Mouse (Mus musculus): ENCODE measurements around the gene Slc39a12. TPM values are rescaled to one million over a fixed set of nuclear protein-coding genes. Genes with fewer than 3 reads are reported as not detected.

Slc39a12 gene
- polyA plus RNA-seq, 1 experiment from 2014 or later: 0.11 TPM

DNA sequence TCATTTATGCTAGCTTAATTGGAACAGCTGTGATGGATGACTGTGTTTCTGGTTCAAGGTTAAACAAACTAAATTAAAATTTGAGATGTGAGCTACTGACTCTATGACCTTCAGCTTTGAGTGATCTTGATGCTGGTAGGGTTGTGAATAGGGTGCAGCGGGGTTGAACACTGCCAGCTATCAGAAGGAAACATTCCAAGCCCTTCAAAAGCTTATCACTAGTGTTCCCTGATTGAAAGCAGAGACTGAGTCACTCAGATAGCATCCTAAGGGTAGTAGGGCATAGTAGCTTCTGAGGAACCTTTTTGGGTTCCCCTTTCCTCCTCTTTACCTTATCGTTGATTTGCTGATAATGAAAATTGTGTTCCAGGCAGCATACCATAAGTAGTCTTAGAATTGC lies 108.0 kb downstream of the Slc39a12 start:
- H3K4me2 ChIP-seq (replicated peaks): no peak overlapping the region
- H3K27me3 ChIP-seq: no peaks in the 10 kb centered on the region
- no peak overlapping the region for H3K9ac ChIP-seq
- H3K4me3 ChIP-seq: no peak overlapping the region
- H3K36me3 ChIP-seq: no peaks in the 10 kb centered on the region
- 77% methylated on average over 2 of the region's 2 CpGs for WGBS
- H3K9me3 ChIP-seq: no peaks in the 10 kb centered on the region
- no peak for ATAC-seq (ENCODE audit: low FRiP score, low read depth)
- H3K27ac ChIP-seq: no peak overlapping the region
- H3K4me1 ChIP-seq: no peaks in the 10 kb centered on the region

DNA sequence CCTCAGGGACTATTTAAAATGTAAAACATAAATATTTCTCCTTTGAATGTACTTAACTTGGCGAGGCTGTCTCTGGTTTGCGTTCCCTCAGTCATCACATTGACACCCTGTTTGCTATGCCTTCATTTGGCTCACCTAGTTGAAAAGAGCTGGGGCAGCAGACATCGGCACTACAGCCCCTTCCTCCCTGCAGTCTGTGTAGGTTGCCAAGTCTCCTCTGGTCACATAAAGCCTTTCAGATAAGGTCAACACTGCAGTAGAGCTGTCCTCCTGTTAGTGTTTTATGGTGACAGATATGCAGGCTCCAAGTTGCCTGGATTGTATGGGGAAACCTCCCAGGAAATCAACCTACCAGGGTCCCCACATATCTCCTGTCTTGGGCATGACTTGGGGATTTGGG lies 114.4 kb downstream of the Slc39a12 start:
- no peak for ATAC-seq (ENCODE audit: low FRiP score, low read depth)
- no peak overlapping the region for H3K9ac ChIP-seq
- H3K36me3 ChIP-seq: no peaks in the 10 kb centered on the region
- no peaks in the 10 kb centered on the region for H3K9me3 ChIP-seq
- H3K4me2 ChIP-seq (replicated peaks): no peak overlapping the region
- no peaks in the 10 kb centered on the region for H3K27me3 ChIP-seq
- WGBS: 11% methylated on average over 3 of the region's 3 CpGs
- no peaks in the 10 kb centered on the region for H3K4me1 ChIP-seq
- H3K4me3 ChIP-seq: no peak overlapping the region
- H3K27ac ChIP-seq: no peak overlapping the region

DNA sequence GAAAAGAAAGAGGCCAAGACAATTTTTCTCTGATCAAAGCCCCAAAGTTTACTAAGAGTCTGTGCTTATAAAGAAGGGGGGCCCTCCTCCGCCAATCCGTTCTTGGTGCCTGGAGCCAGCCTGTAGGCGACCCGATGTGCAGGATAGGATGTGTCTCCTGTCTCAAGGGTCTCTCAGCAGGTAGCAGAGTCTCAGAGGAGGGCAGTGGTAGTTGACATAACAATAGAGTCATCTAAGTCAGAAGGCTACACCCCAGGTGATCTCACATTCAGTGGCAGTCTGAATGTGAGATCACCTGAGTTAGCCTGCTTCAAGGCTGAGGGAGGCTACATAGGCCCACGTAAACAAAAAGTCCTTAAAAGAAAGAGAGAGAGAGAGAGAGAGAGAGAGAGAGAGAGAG lies 130.1 kb downstream of the Slc39a12 start:
- H3K4me2 ChIP-seq (replicated peaks): no peak overlapping the region
- 0 out of 2 replicates have a peak, but pooled peaks cover 5% of the 10 kb centered on the region for H3K9me3 ChIP-seq
- H3K9ac ChIP-seq: no peak overlapping the region
- no peak overlapping the region for H3K27ac ChIP-seq
- no peaks in the 10 kb centered on the region for H3K4me1 ChIP-seq
- 65% methylated on average over 5 of the region's 5 CpGs for WGBS
- H3K27me3 ChIP-seq: no peaks in the 10 kb centered on the region
- H3K36me3 ChIP-seq: no peaks in the 10 kb centered on the region
- no peak for ATAC-seq (ENCODE audit: low FRiP score, low read depth)
- H3K4me3 ChIP-seq: no peak overlapping the region

DNA sequence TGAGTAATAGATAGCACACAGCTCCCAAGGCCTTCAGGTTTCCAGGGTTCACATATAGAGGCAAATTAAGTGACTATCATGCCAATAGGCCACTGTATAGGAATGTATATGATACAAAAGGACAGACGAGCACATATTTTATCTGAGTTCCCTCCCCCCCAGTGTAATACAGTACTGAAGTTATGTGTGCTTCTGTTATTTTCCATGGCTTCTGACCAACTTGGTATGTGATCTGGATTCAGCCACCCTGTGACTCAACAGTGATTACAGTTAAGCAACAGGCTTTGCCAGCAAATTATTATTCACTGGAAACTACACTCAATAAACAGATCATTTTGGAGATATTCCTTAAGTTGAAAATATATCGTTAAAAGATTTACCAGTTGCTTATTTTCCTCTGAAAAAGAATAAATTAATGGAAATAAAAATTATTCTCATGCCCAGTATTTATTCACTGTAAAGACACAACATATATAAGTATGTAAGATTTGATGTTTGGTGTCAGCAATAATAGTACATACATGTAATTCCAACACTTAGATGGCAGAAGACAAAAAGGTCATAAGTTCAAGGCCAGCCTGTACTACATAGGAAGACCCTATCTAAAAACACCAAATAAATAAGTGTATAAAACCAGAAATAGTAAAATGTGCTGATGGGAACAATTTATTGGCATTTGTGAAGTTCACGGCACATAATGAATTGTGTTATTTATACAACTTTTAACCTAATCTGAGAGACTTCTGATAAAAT lies 146.4 kb downstream of the Slc39a12 start:
- Histone ChIP-seq H3K4me2 (replicated peaks) (no peak overlapping the region), H3K4me1 (no peaks in the 10 kb centered on the region), H3K9me3 (no peaks in the 10 kb centered on the region), H3K9ac (no peak overlapping the region), H3K27me3 (no peaks in the 10 kb centered on the region), H3K27ac (no peak overlapping the region), H3K4me3 (no peak overlapping the region), H3K36me3 (no peaks in the 10 kb centered on the region)
- no peak for ATAC-seq (ENCODE audit: low FRiP score, low read depth)
- 76% methylated on average over 3 of the region's 3 CpGs for WGBS

DNA sequence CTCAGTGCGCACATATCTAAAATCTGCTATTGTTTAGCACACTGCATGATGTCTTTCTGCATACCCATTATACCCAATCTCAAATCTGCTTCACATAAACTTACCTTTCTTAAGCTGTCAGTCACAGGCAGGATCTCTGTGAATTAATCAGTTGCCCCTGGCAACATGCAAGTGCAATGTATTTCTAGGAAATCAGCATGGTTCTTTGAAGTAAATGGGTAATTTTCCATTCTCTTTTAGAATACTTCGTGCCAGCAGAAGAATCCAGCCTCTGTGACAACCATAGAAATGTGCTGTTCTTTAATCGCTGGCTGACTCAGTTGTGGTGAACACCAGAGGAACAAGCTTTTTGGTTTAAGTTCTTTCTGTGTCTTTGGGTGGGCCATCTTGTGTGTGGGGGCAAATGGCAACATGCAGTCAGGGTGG lies 147.1 kb downstream of the Slc39a12 start:
- no peaks in the 10 kb centered on the region for H3K27me3 ChIP-seq
- no peak for ATAC-seq (ENCODE audit: low FRiP score, low read depth)
- H3K36me3 ChIP-seq: no peaks in the 10 kb centered on the region
- H3K27ac ChIP-seq: no peak overlapping the region
- no peak overlapping the region for H3K9ac ChIP-seq
- 72% methylated on average over 3 of the region's 3 CpGs for WGBS
- no peaks in the 10 kb centered on the region for H3K9me3 ChIP-seq
- no peak overlapping the region for H3K4me2 ChIP-seq (replicated peaks)
- H3K4me3 ChIP-seq: no peak overlapping the region
- no peaks in the 10 kb centered on the region for H3K4me1 ChIP-seq

DNA sequence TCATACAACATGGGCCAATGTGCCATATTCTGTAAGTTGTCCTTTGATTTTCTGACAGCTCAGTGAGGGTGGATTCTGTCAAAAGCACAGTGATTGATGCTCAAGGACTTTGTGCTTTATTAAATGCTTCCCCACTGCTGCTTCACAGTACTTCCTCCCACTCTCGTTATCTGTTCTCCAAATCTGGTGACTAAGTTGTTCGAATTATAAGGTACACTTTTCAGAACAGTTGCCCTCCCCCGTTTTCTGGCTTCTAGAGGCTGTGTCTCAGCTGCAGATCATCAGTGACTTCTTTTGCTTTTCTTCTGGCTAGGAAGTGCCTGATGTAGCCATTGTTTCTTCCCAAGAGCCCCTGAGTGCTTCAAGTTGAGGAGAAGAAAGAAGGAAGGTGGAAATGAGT lies 149.7 kb downstream of the Slc39a12 start:
- Histone ChIP-seq H3K4me1 (no peaks in the 10 kb centered on the region), H3K4me2 (replicated peaks) (no peak overlapping the region), H3K9me3 (no peaks in the 10 kb centered on the region), H3K9ac (no peak overlapping the region), H3K36me3 (no peaks in the 10 kb centered on the region), H3K27me3 (no peaks in the 10 kb centered on the region), H3K4me3 (no peak overlapping the region), H3K27ac (no peak overlapping the region)
- 41% methylated on average over 3 of the region's 3 CpGs for WGBS
- no peak for ATAC-seq (ENCODE audit: low FRiP score, low read depth)

DNA sequence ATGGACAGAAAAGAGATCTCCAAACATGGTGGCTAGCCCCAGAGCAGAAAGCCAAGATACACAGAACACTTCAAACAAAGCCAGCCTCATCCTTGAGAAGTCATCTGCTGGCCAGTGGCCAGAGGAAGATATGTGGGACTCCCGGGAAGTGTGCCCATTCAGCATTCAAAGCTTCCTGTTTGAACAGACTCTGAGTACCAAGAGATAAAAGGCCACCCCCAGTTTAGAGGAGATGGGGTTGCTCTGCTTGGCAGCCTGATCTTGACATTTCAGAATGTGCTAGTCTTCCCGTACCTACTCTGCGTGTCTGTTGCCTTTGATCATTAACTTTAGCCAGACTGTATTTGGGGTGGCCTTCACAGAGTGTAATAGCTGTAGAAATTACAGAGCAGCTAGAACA lies 155.2 kb downstream of the Slc39a12 start:
- Histone ChIP-seq H3K27ac (no peak overlapping the region), H3K4me2 (replicated peaks) (no peak overlapping the region), H3K9me3 (no peaks in the 10 kb centered on the region), H3K4me3 (no peak overlapping the region), H3K27me3 (no peaks in the 10 kb centered on the region), H3K9ac (no peak overlapping the region), H3K4me1 (no peaks in the 10 kb centered on the region), H3K36me3 (no peaks in the 10 kb centered on the region)
- WGBS: 65% methylated on average over 3 of the region's 3 CpGs
- ATAC-seq (ENCODE audit: low FRiP score, low read depth): no peak

DNA sequence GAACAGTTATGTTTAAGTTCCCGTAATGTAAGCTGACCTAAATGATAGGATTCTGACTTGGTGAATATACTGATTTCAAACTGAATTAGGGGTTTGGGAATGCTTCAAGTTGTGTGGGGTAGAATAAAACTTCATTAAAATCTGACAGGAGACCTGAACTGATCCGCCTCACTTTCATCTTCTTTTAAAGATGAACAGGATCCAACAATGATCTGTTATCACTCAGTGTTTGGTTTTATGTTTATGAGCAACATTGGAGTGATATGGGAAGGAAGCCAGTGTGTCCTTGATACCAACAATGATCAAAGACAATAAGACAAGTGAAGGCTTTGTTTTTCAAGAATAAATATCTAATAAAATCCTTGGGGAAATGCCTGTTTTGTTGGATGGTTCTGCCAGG lies 155.7 kb downstream of the Slc39a12 start:
- Histone ChIP-seq H3K27ac (no peak overlapping the region), H3K27me3 (no peaks in the 10 kb centered on the region), H3K4me2 (replicated peaks) (no peak overlapping the region), H3K9ac (no peak overlapping the region), H3K4me1 (no peaks in the 10 kb centered on the region), H3K9me3 (no peaks in the 10 kb centered on the region), H3K4me3 (no peak overlapping the region), H3K36me3 (no peaks in the 10 kb centered on the region)
- no peak for ATAC-seq (ENCODE audit: low FRiP score, low read depth)
- whole genome bisulfite sequencing: 87% methylated on average over 2 of the region's 2 CpGs

Other genes starting within 250 kb of the Slc39a12 start
- 0.05 and 0.08 TPM in 2 replicates for gene Tmem236, start 213.8 kb upstream of the Slc39a12 start, polyA plus RNA-seq (2015; fragmentation: Nextera tagmentation; extraction: Ambion mirVana)
- 5.4 and 5.7 TPM in 2 replicates for gene Mrc1, start 158.9 kb upstream of the Slc39a12 start, polyA plus RNA-seq (2015; fragmentation: Nextera tagmentation; extraction: Ambion mirVana)
- gene Cacnb2, start 214.8 kb downstream of the Slc39a12 start, polyA plus RNA-seq (2015; fragmentation: Nextera tagmentation; extraction: Ambion mirVana): 2.3 and 2.7 TPM in 2 replicates

All from limb, embryonic 13.5 days (tissue).